Mouse (Mus musculus) kidney, postnatal 36 days (tissue): ENCODE measurements around the gene Slit1.

Experiments
- DNase-seq, 2 experiments: peaks; one replicate each; pipeline ENCODE4 v3.0.0; 2021 to 2022; ENCODE audit warnings: mixed read lengths in 2 of 2

Gene Slit1

DNA sequence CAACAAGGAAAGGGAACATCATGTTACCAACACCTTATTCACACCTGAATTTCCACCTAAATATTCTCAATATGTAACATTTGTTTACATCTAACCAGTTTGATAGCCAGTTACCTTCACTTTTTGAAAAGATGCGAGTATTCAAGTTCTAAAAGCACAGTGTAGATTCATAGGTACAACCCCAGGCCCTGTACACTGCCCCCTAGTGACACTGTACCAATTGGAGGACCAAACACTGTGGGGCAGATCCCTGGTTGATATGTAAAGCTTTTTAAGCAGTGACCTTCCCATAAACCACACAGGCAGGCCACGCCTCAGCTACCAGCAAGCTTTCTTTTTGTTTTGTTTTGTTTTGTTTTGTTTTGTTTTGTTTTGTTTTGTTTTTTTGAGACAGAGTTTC, 57.3 kb downstream of the Slit1 start:
- no peak for DNase-seq

DNA sequence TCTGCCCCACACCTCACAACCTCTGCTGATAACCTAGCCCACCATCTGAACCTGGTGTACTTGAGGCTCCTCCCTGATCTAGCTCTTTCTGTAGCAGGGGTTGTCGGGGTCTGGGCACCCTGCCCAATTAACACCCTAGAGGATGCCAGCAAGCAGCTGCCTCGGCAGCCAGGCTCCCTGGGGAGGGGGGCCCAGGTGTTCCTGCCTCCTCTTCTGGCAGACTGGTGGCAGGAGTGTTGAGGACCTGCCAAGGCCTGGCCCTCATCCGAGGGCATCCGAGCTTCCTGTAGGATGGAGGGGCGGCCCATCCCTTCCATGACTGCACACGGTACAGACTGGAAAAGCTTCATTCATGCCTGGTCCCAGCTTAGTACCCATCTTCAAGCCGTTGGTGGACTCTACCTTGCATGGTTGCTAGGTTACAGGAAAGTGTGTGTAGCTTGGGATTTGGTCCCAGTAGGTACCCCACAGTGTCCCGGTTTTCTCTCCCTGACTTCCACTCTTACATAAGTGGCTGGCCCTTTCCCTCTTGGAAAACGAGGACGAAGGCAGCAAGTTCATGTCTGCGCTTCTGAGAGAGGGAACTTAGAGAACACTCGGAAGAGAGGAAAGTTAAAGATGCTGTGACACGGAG, 57.9 kb downstream of the Slit1 start:
- DNase-seq: no peak

DNA sequence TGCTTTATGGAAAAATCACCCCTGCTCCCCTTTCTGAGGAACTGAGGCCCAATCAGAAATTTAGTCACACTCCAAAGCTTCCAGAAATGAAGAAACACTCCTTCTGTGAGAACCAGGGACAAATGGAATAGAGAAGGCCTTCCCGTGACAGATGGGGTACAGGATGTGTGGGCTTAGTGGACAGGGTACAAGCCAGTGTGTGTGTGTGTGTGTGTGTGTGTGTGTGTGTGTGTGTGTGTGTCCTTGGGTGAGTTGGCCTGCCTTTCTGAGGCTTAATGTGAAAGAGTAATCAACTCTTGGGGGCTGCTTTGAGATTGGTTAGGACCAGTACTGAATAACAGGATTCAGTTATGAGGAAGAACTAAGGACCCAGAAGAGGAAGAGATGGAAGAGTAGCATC, 58.6 kb downstream of the Slit1 start:
- no peak for DNase-seq

DNA sequence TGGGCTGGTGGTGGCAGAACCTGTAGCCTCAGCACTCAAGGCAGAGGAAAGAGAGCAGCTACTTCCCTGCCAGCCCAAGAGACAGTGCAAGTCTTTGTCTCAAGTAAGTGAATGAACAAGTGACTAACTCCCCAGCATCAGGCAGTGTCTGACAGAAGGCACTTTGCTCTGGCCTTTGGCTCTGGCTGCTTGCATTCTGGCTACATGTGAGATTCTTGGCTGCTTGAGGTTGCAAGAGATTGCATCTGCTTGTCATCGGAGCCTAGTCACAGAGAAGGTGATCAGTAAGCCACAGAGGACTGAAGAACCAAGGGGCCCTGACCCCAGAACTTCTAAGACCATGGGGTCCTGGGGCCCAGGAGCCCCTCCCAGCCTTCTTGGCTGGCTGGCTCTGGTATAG, 59.5 kb downstream of the Slit1 start:
- DNase-seq: no peak

DNA sequence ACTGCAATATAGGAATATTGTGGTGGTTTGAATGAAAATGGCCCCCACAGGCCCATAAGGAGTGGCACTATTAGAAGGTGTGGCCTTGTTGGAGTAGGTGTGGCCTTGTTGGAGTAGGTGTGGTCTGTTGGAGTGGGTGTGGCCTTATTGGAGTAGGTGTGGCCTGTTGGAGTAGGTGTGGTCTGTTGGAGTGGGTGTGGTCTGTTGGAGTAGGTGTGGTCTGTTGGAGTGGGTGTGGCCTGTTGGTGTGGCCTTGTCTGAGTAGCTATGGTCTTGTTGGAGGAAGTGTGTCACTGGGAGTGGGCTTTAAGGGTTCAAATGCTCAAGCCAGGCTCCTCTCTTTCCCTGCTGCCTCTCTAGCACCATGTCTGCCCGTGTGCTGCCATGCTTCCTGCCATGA, 63.2 kb downstream of the Slit1 start:
- no peak for DNase-seq

DNA sequence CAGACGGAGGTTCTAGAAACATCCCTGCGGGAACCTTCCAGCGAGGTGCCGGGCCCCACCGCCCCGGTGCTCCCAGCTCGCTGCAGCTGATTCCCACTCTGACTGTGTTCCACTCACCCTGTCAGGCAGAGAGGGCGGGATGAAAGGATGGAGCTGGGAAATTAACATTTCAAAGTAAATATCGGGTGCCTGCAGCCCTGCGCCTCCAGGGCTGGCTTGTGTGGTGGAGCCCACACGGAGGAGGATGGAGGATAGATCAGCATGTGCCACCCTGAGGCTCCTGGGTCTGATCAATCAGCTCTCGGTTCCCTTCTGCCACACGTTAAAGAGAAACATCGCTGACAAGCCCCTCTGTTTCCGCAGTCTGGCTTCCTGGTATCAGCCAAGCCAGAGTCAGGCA, 64.4 kb downstream of the Slit1 start:
- DNase-seq: no peak

DNA sequence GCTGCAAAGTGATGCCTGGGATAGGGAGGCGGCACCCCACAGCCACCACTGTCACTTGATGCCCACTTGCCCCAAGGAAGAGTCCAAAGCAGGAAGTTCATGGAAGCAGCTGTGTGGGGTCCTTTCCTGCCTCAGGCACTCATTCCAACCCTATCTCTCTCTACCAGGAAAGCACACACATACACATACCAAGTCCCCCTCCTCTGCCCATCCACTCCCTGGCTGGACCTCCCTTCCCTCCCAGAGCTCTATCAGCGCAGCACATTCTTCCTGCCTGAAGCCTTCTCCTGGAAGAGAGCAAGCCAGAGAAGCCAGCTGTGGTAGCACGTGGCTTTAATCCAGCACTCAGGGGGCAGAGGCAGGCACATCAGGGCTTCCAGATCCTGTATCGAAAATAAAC, 65.9 kb downstream of the Slit1 start:
- no peak for DNase-seq

DNA sequence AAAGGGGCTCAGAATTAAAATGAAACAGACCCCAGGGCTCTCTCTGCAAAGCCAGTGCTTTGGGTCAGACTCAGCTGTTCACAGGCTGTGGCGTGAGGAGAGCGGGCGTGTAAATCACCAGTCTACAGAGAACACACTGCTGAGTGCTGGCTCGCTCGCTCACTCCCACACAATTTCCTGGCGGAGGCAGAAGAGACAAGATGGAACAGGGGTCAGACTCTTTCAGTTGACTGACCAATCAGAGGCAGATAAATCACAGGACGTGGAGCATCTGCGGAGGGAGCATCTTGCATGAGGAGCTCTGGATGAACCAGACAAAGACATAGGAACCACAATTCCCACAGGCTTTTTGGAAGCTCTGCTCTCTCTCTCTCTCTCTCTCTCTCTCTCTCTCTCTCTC, 67.9 kb downstream of the Slit1 start:
- no peak for DNase-seq

DNA sequence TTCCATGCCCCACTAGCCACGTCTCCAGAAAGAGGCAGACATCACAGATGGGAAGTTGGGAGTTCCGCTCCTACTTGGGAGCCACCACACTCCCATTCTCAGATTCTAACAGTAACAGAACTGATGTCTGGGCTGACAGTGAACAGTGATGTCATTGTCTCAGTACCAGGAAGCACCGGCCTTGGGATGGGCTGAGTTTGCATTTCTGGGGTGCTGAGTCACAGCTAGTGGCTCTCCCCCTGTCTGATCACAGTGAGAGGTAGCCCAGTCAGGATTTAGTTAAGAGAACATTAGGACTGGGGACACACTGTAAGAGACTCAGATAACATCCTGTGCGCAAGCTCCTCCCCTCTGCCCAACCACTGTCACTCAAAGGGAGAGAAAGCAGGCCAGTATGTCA, 69.1 kb downstream of the Slit1 start:
- DNase-seq: no peak

DNA sequence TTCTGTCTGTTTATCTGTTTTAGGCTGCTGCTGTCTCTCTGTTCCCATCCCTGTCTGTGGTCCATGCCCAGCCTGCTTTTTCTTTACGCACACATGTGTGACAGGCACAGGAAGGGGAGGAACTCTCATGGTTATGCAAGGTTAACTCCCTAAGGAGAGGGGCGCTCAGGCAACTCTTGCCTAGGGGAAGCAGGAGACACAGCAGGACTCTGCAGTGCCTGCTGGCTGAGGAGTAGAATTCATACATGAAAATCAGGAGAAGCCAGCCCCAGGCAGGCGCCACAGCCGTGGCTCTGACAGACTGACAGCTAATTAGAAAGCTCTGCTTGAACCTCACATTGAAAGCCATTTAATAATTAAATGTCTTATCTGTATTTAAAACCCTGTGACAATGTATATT, 70.6 kb downstream of the Slit1 start:
- DNase-seq: no peak

DNA sequence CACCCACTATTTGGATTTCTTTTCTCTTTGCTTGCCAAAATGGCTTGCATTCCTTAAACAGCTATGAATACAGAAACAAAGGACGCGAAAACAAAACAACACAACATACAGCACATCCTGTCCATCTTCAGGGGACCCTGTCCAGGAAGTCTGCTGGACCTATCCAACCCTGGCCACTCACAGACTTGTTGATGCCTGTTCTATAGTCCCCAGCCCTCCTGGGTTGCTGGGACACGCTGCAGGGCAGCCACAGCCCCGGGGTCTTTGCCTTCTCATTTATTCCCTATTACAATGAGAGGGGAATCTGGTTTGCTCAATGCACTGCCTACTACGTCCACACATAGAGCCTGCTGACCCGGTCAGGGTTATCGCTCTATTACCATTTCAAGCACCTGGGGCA, 72.5 kb downstream of the Slit1 start:
- no peak for DNase-seq

DNA sequence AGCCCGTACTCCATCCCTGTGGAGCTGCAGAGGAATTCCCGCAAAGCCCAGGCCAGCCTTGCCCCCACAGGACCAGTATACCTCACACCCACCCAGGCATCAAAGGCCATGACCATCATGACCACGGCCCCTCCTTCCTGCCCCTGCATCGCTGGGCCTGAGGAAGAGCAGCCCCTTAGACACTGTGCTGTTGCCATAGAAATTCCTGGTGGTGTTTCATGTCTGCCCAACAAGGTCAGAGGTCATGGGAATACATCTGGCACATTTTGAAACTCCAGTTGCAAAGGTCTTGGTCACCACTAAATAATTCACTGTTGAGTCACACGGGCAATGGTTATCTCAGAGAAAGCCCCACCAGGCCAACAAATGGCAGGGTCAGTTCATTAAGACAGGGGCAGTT, 73.0 kb downstream of the Slit1 start:
- peak in 1 of 2 experiments; percentile 9 for DNase-seq

DNA sequence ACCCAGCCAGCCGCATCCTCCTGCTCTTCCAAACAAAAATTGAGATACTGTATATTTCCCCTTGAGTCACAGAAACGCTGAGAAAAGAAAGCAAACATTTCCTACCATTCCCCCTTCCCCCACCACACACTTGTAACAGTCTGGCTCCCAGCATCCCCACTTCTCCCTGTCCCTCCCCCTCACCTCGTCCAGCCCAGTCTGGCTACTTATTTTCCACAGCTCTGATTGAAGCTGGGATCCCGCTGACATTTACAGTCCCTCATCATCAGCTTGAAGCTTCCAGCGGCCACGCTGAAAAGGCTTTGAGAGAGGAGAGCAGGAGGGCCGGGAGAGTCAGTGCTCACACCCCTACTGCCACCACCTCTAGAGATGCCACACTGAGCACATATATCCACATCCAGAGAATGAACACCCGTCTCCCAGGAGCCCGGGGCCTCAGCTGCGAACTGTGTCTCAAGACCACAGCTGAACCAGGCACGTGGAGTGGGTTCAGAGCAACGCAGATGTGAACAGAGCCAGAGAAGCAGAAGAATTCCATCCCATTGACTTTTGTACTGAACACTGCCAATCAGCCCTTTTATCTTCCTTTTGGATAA, 73.6 kb downstream of the Slit1 start:
- DNase-seq: no peak

DNA sequence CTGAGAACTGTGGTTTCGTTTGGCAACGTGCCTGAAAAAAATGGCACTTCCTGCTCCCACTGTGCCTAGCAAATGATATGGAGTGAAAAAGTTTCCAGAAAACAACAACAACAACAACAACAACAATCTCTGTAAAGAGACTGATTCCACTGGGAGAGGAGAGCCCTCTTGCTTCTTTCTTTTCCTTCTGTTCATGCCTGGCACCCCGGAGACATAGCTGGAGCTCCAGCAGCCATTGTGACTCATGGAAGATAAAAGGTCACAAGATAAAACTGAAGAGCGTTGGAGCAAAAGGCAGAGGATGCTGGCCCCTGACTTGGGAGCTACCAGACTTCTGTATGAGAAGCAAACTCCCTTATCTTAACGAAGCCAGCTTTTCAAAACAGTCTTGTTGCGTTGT, 75.9 kb downstream of the Slit1 start:
- DNase-seq: no peak

DNA sequence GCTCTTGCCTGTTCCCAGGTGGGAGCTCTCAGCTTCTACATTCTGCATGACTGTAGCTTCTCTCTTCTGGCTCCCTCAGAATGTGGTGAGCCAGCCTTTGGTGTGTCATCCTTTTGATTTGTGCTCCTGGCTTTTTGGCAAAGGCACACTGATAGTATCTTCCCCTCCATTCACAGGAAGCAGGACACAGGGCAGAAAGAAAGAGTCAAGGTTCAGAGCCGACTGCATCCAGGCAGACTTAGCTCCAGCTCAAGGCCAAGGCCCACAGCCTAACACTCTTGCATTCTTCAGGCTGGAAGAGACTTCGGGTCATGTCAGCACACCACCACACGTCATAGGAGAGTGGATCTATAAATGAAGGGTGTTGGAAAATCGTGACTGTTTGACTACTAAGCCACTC, 77.5 kb downstream of the Slit1 start:
- no peak for DNase-seq

DNA sequence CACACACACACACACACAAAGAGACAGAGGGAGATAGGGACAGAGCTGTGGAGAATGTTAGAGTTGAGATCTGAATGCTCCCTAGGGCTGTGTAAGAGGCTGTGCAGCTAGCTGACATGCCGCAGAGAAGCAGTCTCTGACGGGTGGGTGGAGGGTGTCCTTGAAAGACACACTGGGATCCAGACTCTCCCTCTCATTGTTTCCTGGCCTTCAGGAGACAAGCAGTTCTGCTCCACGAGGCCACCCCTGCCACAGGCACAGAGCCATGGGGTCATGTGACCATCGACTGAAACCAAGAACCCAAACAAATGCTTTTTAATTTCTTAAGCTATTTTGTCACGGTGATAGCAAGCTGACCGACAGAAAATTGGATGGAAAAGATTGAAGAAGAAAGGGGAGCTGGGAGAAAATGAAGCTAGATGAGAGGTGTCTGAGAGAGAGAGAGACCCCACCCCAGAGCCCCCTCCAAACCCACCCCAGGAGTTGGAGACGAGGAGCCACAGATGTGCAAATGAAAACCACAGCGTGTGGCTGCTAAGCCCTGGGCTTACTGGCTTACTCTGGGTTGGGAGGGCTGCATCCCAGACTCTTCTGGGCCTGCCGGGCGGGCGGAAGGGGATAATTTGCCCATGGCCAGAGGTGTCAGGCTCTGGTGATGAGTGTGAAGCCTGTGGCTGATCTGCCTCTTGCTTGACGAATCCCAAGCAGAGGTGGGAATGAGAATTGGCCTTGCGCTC, 79.8 kb downstream of the Slit1 start:
- DNase-seq: peak in 1 of 2 experiments; percentile 17

DNA sequence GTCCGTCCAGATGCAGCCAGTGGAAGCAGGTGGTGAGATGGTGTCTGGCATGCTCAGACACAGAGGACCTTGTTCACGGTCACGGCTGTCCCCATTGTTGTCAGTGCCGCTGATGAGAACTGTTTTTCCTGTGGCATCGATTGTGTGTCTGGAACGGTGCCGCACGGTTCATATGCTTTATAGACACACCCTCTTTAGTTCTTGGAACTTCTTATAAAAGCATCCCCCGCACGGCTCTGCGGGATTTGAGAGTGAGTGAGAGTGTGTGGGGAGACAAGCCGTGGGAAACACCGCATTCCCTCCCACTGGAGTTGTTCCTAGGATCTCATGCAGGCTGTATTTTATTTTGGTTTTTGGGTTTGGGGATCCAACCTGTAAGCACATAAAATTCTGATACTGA, 82.0 kb downstream of the Slit1 start:
- DNase-seq: no peak

DNA sequence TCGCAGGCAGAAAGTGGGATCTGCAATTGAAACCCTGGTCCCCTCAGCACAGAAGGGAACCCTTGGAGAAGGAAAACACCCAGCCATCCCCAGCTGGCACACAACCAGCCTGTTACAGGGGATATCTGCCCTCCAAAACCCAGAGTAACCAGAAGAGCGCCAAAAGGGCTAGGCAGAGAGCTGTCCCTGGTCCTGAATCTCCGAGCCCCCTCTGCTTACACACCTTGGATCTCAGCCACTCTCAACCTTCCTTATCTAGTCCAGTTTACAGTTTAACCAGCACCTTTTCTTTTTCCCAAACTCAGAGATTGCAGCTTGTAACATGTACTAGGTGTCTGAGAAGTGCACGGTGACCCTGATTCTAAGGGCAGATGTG, 82.5 kb downstream of the Slit1 start:
- peak; percentile 13 to 57 for DNase-seq

DNA sequence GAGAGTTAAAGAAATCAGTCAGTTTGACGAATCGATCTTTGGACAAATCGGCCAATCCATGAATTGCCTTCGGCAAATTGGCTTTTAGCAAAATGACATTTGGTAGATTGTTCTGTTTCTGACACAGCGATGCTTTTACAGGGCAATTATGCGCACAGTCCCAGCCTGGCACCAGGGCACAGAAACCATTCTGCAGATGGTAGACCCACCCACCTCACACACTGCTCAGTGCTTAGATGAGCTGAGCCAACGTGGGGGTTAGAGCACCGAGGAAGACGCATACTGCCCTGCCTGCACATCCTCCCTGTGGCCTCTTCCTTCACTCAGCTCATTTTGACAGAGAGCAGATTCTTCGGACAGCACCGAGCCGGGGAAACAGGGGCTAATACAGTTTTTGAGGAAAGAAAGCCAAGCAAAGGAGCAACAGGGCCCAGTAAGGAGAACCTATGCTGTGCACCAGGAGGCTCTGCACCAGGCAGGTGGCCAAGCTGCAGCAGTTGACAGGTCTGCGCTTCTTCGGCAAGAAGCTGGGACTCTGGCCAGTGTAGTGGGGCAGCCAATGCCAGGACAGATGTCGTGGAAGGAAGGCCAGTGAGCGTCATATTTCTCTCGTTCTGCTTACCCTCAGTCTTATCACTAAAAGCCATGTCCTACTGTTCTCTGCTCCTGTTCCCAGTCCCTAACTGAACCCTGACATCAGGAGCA, 83.0 kb downstream of the Slit1 start:
- DNase-seq: no peak

DNA sequence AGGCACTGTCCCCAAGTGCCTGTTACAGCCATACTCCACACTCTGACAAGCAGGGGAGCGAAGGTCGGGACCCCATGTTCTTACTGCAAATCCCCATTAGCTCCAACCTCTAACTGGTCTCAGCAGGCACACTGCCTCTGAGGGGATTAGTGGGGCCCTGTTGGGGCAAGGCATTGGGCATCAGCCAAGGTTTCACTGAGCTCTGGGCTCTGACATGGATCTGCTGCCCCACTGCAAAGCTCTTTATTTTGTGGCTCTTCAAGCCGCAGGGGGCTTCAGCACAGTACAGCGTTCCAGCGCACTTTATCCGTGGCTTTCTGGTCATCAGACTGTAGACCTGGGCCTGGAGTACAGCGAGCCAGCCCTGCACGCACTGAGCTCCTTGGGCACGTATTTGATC, 86.0 kb downstream of the Slit1 start:
- no peak for DNase-seq

DNA sequence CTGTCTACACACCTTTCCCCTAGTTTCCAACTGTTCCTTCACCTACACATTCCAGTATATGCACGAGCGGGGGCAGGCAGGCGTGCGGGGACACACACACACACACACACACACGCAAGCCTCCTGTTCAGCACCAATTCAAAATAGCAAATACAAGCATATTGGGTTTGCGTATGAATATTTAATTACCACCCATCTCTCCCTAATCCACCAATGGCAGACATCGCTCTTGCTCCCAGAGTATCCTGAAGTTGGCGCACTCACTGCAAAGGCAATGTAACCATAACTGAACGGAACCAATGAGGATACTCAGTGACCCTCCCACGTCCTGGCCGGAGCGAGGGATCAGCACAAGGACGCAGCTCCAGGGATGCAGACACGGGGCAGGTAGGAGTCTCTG, 86.8 kb downstream of the Slit1 start:
- DNase-seq: no peak

DNA sequence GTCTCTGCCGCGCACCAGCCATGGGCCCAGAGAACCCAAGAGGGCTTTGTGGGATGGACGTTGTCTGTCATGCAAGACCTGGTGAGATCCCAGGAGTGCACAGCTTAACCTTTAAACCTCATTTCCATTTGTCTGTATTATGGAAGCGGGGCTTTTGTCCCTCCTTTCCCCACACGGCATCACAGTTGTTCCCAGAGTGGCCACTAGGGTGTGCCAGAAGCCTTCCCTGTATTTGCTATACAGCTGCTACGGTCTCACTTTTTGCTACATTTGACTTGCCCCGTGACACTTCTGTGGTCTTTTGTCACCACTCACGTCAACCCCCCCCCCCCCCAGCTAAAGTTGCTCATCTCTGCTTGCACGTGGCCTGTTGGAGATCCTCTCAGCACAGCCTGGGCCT, 87.5 kb downstream of the Slit1 start:
- DNase-seq: peak; percentile 43 to 82

DNA sequence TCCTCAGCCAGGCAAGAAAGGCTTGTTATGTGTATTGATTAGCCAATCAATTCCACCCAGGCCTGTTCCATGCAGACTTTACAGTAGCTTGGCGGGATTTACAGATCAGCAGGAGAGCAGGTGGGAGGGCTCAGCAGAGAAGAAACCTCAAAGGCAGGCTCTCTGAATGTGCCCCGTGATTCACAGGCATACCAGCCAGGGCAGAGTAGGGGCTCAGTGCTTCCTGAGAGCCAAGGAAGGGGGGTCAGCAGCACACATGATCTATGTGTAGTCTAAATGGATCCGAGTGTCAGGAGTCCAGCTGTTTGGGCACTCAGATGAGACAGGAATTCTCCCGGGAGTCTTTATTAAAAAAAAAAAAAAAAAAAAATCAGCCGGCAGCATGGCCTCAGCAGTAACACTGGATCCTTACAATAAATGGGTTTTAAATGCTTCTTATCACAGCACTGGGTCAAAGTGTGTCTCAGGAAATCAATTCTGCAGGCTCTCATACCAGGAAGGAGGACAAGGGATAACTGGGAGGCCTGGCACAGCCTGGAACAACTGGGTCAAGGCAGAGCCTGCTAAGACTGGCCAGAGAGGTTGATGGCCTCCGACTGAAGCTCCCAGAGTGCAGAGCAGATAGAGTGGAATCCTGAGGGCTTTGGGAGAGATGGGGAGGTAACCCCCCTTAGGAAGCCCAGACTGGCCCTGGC, 88.2 kb downstream of the Slit1 start:
- no peak for DNase-seq
